Mouse (Mus musculus) small intestine, adult 2 months (tissue): Measurements from ENCODE around the gene Pkdcc.

Experiments
- CTCF ChIP-seq: fragments of 200-500 bp; IDR thresholded peaks from 2 replicates; pipeline ENCODE4 v1.5.1; 2012; ENCODE audit warnings: low read depth, mild to moderate bottlenecking, control low read depth, inconsistent platforms, low read length, moderate library complexity, mixed read lengths; ENCODE audit not compliant: insufficient replicate concordance, insufficient read length; ENCODE audit errors: extremely low read depth
- POLR2A ChIP-seq: fragments of 200-500 bp; IDR thresholded peaks from 2 replicates; pipeline ENCODE4 v1.6.1; 2012; ENCODE audit warnings: low read depth, mild to moderate bottlenecking, control low read depth, inconsistent platforms, low read length, moderate library complexity

DNA sequence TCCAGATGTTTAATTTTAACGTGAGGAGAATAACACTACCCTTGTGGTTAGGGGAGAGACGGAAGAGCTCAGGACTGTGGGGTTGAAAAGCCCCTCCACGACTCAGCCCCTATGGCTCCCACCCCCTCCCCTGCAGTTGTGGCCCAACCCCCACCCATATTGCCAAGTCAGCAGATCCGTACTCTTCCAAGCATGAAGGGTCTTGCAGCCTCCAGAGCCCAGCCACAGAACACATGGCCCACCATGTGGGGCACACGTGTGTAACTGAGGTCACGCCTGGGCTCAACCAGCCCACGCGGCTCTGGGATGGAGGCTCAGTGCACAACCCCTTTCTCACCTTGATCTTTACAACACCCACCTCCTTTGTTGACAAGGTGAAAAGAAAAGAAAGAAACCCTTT lies 21.1 kb downstream of the Pkdcc start:
- TF ChIP-seq CTCF (no peak), POLR2A (no peak)
